Mouse (Mus musculus) limb, embryonic 10.5 days (tissue): ENCODE measurements around the gene Coa3. TPM values are rescaled to one million over a fixed set of nuclear protein-coding genes. Genes with fewer than 3 reads are reported as not detected.
"Not testable (repeated sequence)": the region's sequence is repeated elsewhere in the genome, so short reads cannot be mapped to it uniquely, and the experiment has no call there.

Source experiments
- DNase-seq: peaks from one replicate; pipeline ENCODE4 v3.0.0-alpha.2; 2017; ENCODE audit warnings: low spot score
- H3K27ac ChIP-seq: fragments of 300-500 bp; sonication (generic); 2 replicates; pipeline ENCODE4 v1.5.1; 2016; ENCODE audit warnings: mild to moderate bottlenecking
- H3K27me3 ChIP-seq: fragments of 300-500 bp; sonication (generic); 2 replicates; pipeline ENCODE4 v1.6.1; 2016; ENCODE audit warnings: low read depth, mild to moderate bottlenecking; ENCODE audit not compliant: poor library complexity, severe bottlenecking
- H3K36me3 ChIP-seq: fragments of 300-500 bp; sonication (generic); 2 replicates; pipeline ENCODE4 v1.6.1; 2016; ENCODE audit warnings: mild to moderate bottlenecking, moderate library complexity
- H3K4me1 ChIP-seq: fragments of 300-500 bp; sonication (generic); 2 replicates; pipeline ENCODE4 v1.6.1; 2016
- H3K4me3 ChIP-seq: fragments of 300-500 bp; sonication (generic); 2 replicates; pipeline ENCODE4 v1.5.1; 2016; ENCODE audit warnings: mild to moderate bottlenecking, moderate library complexity
- H3K9me3 ChIP-seq: fragments of 300-500 bp; sonication (generic); replicated peaks from 2 replicates; pipeline ENCODE4 v1.6.1; 2016; ENCODE audit warnings: mild to moderate bottlenecking
- whole genome bisulfite sequencing: fragments of 180-500 bp; shearing (Covaris S2); methylation state at CpG from one replicate; pipeline ENCODE4 v1.1.7; 2016; 5-methylcytosine and 5-hydroxymethylcytosine counted together
- polyA plus RNA-seq: library from polyadenylated mRNA; unstranded; fragments of >200 nt; fragmentation: Nextera tagmentation; extraction: Ambion mirVana; gene quantifications from 2 replicates; pipeline ENCODE4 v1.2.1, GENCODE M21; 2016

Coa3 gene
- 187 and 192 TPM in 2 replicates for polyA plus RNA-seq

DNA sequence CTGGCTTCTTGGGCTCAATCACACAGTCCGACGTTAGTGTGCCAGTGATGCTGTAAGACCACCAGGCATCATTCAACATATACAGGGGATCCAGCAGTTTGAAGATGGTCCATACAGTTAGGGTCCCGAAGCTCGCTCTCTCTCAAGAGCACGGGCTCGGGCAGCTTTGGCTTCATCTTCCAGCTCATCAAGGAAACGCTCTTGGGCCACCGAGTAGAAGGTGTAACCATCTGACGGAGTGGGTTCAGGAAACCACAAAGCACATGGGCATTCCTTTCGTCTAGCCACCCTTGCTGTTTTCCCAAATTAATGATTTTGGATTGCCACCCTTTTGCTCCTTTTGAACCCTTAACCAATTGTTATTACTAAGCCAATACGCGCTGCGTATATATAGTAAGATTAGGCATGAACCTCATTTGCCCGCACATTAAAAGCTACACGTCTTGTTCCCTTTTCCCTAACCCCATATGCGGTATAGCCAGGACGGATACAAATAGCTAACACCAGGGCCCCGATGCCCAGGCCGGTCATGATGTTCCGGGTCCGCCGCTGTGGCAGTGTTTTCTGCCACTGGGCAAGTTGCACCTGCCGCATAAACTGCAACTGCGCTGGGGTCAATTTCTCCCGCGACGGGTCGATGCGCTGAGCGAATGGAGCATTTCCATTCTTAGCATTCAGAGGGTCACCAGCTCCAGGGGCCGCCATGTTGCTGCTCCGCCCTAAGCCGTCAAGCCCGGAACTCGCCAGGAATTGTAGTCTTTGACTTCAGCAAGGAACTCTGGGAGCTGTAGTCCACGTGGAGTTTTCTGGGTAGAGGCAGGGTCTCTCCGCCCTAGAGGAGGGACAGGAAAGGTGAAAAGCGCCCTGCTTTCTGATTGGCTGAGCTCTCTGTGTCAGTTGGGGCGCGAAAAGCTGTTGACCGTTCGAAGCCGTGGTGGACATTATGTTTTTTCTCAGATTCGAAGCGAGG, at the start of gene Coa3, which contains the start of gene Cntd1:
Coa3 (minus strand) TSS at position 892 of the 970 bp plus-strand sequence.
Cntd1 (plus strand) TSS at position 790 of the 970 bp plus-strand sequence.
- DNase-seq: peak; percentile 86
- Histone ChIP-seq H3K27me3 (peaks cover 45% of the 10 kb centered on the region), H3K36me3 (peaks cover 17% of the 10 kb centered on the region), H3K4me1 (peaks cover 40% of the 10 kb centered on the region), H3K9me3 (no peaks in the 10 kb centered on the region), H3K27ac (peak within 1 kb of the TSS; percentile 86), H3K4me3 (peak within 1 kb of the TSS; percentile 87)
- 11% methylated on average over 45 of the region's 45 CpGs for WGBS

DNA sequence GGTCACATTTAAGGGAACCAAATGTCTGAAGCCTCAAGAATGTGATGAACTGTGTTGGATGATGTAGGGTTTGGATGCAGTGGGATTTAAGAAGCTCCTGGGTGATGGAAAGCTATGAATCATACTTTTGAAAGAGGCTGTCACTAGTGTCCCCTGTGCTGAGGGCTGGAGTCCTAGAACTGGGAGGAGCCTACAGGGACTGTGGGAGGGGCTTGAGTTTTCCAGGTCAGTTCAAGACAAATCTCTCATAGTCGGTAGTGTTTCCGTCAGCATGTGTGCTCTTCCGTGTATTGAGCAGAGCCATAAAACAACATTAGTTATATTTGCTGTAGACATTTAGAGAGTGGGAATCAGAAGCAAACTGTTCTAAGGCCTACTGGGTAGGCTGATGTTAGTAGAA, 48.4 kb upstream of the Coa3 start:
- peaks cover 52% of the 10 kb centered on the region for H3K36me3 ChIP-seq

DNA sequence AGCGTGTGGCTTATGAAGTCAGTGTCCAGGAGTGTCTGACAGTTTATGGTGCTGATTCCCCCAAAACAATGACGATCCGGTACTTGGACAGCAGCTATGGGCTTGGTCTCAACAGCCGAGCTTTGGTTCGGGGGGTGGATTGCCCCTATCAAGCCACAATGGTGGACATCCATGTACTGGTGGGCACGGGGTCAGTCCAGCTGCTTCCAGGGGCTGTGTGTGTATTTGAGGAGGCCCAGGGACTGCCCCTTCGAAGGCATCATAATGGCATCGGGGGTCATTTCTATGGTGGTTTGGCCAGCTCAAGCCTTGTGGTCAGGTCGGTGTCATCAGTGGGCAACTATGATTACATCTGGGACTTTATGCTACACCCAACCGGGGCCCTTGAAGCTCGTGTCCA, 47.2 kb upstream of the Coa3 start:
- WGBS: 88% methylated on average over 11 of the region's 11 CpGs
- Histone ChIP-seq H3K9me3 (no peaks in the 10 kb centered on the region), H3K27ac (no peak overlapping the region), H3K4me3 (no peak overlapping the region), H3K4me1 (peaks cover 7% of the 10 kb centered on the region; the same call in 1 of the 2 replicates), H3K27me3 (no peaks in the 10 kb centered on the region), H3K36me3 (peaks cover 63% of the 10 kb centered on the region)
- no peak for DNase-seq

More for the DNA sequence above, 48.4 kb upstream of the Coa3 start:
- no peak for DNase-seq
- H3K27me3 ChIP-seq: no peaks in the 10 kb centered on the region
- H3K27ac ChIP-seq: no peak overlapping the region
- WGBS: 55% methylated on average over 3 of the region's 3 CpGs
- no peak overlapping the region for H3K4me3 ChIP-seq
- H3K4me1 ChIP-seq: peaks cover 7% of the 10 kb centered on the region; the same call in 1 of the 2 replicates
- H3K9me3 ChIP-seq: no peaks in the 10 kb centered on the region

DNA sequence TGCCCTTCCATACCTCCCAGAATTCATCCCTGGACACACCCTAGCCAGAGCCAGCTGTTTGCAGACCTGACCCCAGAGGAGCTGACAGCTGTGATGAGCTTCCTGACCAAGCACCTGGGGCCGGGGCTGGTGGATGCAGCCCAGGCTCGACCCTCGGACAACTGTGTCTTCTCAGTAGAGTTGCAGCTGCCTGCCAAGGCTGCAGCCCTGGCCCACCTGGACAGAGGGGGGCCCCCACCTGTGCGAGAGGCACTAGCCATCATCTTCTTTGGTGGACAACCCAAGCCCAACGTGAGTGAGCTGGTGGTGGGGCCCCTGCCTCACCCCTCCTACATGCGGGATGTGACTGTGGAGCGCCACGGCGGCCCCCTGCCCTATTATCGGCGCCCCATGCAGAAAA, 46.3 kb upstream of the Coa3 start:
- H3K4me1 ChIP-seq, H3K9me3 ChIP-seq, DNase-seq, H3K27ac ChIP-seq, H3K27me3 ChIP-seq, H3K4me3 ChIP-seq: not testable (repeated sequence)
- H3K36me3 ChIP-seq: peaks cover 73% of the 10 kb centered on the region
- 93% methylated on average over 11 of the region's 11 CpGs for WGBS

DNA sequence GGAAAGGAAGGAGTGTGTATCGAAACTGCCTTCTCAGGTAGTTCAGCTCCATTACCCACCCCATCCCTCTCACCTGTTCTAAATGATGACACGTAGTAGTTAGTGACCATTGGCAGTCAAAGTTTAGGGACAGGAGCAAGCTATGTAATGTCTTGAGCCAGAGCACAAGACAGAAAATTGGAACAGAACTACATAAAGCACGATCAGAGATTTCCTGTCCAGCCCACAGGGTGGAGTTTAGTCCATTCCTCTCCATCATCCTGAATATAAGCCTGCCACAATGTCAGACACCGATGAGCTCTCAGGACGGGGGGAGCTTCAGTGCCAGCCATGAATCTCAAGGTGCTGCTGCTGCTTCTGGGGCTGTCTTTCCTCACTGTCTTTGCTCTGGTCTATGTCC, 45.8 kb upstream of the Coa3 start, which contains the start of gene Aoc2:
Aoc2 (plus strand) TSS at position 301 of the 400 bp plus-strand sequence.
- H3K36me3 ChIP-seq: peaks cover 77% of the 10 kb centered on the region
- no peak within 1 kb of the TSS for H3K4me3 ChIP-seq
- no peaks in the 10 kb centered on the region for H3K9me3 ChIP-seq
- no peak for DNase-seq
- WGBS: 94% methylated on average over 5 of the region's 5 CpGs
- H3K4me1 ChIP-seq: peaks cover 7% of the 10 kb centered on the region; the same call in 1 of the 2 replicates
- H3K27ac ChIP-seq: no peak within 1 kb of the TSS
- H3K27me3 ChIP-seq: no peaks in the 10 kb centered on the region

DNA sequence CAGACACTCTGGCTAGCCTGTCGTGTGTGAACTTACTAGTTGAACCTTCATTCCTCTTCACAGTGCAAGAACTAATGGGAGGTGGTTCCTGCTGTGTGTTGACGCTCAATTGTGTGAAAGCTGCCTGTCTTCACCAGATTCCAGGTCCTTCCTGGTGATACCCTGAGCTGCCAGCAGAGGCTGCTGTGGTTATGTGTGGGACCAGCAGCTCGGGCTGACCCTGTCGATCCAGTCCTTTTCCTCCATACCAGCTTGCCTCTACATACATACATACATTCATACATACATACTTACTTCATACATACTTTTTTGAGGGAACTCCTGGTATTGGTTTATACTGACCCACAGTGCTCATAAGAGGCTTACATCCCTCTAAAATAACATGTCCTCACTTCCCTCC, 44.7 kb upstream of the Coa3 start:
- Histone ChIP-seq H3K9me3 (no peaks in the 10 kb centered on the region), H3K4me1 (peaks cover 7% of the 10 kb centered on the region; the same call in 1 of the 2 replicates), H3K4me3 (no peak overlapping the region), H3K36me3 (peaks cover 89% of the 10 kb centered on the region), H3K27ac (no peak overlapping the region), H3K27me3 (no peaks in the 10 kb centered on the region)
- 33% methylated on average over 4 of the region's 4 CpGs for WGBS
- DNase-seq: peak; percentile 73

DNA sequence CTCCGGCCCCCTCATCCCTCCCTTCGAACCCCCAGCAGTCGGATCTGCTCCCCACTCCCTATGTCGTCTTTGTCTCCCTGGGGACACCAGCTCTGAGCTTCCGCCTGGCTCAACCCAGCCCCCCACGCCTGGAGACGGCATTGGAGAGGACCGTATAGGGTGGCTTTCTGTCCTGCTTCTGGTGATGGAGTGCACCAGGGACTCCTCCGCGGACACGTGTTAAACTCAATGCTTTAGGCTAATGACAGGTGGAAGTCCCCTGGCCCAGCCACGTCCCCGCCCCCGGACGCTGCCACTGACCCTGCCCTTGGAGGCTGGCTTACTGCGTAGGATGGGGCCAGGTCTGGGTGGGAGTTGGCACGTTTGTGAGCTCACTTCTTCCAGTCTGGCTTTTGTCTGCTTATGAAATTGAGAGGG, 37.6 kb upstream of the Coa3 start:
- peak; percentile 44 for DNase-seq
- Histone ChIP-seq H3K27me3 (no peaks in the 10 kb centered on the region), H3K36me3 (peaks cover 41% of the 10 kb centered on the region), H3K27ac (peak overlapping the region; percentile 91), H3K4me1 (peaks cover 17% of the 10 kb centered on the region), H3K9me3 (no peaks in the 10 kb centered on the region), H3K4me3 (peak overlapping the region; percentile 92)
- WGBS: under 1% methylated on average over 17 of the region's 17 CpGs

DNA sequence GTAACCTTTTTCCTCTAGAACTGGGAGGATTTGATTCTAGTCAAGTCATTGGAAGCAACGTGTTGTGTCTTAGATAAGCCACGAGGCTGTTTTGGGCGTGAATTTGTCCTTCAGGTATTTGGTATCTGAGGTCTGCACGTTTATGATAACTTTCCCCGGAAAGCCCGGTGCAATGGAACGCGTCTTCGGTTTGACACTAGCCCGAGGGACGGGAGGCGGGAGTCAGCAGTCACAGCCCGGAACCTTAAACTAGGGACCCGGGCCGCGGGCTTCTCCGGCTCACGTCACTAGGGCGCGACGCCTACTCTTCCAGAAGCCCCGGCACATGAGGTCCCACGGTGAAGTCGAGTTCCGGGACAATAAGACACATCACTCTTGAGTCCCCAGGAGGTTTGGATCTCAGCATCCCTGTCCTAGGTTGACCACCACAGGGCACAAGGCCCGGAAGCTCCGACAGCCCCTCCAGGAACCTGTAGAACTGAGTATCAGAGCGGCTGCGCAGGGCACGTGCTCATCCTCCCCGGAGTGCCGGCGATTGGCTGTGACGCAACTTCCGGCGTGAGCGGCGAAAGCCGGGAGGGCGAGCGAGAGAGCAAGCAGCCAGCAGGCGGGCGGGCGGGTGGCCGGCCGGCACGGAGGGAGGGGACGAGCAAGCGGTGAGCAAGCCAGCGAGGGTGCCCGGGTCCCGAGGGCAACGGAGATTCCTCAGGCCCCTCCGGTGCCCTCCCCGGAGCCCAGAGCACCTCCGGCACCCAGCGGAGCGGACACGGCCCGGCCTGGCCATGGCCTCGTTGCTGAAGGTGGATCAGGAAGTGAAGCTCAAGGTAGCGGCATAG, 37.0 kb upstream of the Coa3 start, which contains the start of gene Psme3:
Psme3 (plus strand) TSS at position 549 of the 836 bp plus-strand sequence.
- peaks cover 17% of the 10 kb centered on the region for H3K4me1 ChIP-seq
- H3K9me3 ChIP-seq: no peaks in the 10 kb centered on the region
- H3K36me3 ChIP-seq: peaks cover 35% of the 10 kb centered on the region
- WGBS: under 1% methylated on average over 62 of the region's 62 CpGs
- H3K27me3 ChIP-seq: no peaks in the 10 kb centered on the region
- DNase-seq: peak; percentile 97
- peak within 1 kb of the TSS; percentile 91 for H3K27ac ChIP-seq
- H3K4me3 ChIP-seq: peak within 1 kb of the TSS; percentile 92

DNA sequence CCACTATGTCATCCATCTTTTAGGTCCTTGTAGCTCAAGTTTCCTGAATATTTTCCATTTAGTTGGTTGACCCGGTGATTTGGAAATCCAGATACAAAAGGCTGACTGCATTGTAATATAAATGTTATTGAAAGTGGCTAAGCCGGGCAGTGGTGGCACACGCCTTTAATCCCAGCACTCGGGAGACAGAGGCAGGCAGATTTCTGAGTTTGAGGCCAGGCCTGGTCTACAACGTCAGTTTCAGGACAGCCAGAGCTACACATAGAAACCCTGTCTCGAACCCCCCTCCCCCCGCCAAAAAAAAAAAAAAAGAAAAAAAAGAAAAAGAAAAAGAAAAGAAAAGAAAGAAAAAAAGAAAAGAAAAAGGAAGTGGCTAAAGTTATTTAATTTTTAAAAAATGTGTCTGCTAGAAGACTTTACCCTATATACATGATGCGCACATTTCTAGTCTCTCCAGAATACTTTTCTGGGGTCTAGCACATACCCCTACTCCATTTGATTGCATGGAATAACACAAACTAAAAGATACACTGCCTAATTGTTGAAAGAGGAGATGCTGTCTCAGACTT, 36.3 kb upstream of the Coa3 start:
- H3K27ac ChIP-seq: peak overlapping the region; percentile 91
- H3K4me3 ChIP-seq: peak overlapping the region; percentile 92
- peaks cover 28% of the 10 kb centered on the region for H3K36me3 ChIP-seq
- DNase-seq: no peak
- H3K4me1 ChIP-seq: peaks cover 17% of the 10 kb centered on the region
- H3K27me3 ChIP-seq: no peaks in the 10 kb centered on the region
- no peaks in the 10 kb centered on the region for H3K9me3 ChIP-seq
- 84% methylated on average over 8 of the region's 8 CpGs for WGBS

DNA sequence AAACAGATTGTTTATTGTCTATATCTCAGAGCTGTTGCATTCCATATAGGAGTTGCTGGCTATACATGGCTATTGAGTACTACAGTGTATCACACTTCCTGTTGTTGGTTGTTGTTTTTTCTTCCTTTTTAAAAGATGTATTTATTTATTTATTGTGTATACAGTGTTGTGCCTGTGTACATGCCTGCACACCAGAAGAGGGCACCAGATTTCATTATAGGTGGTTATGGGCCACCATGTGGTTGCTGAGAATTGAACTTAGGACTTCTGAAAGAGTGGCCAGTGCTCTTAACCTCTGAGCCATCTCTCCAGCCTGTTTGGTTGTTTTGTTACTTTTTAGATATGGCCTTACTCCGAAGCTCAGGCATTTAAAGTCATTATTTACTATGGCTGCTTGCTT, 35.7 kb upstream of the Coa3 start:
- DNase-seq: no peak
- WGBS: 95% methylated on average over 1 of the region's 1 CpGs
- Histone ChIP-seq H3K36me3 (peaks cover 22% of the 10 kb centered on the region), H3K27ac (no peak overlapping the region), H3K9me3 (no peaks in the 10 kb centered on the region), H3K4me3 (no peak overlapping the region), H3K4me1 (peaks cover 17% of the 10 kb centered on the region), H3K27me3 (no peaks in the 10 kb centered on the region)

DNA sequence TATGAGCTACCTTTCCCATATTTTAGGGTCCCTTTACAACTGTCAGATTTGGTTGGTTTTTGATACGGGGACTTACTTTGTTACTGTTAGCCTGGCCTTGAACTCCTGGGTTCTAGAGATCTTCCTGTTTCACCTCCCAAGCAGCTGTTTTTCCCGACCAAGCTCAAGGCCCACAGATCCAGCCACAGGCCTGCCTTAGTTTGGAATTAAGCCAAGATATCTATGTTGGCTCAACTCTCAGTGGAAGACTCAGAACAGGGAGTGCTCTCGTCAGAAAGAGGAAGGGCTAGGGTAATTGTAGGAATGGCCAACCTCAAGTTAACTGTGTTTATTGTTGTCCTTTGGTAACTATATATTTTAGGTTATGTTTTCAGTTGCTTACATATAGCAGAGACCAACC, 33.2 kb upstream of the Coa3 start:
- peaks cover 7% of the 10 kb centered on the region for H3K4me1 ChIP-seq
- 78% methylated on average over 3 of the region's 3 CpGs for WGBS
- H3K9me3 ChIP-seq: no peaks in the 10 kb centered on the region
- no peak for DNase-seq
- H3K36me3 ChIP-seq: no peaks in the 10 kb centered on the region
- H3K27ac ChIP-seq: no peak overlapping the region
- H3K27me3 ChIP-seq: no peaks in the 10 kb centered on the region
- H3K4me3 ChIP-seq: no peak overlapping the region

DNA sequence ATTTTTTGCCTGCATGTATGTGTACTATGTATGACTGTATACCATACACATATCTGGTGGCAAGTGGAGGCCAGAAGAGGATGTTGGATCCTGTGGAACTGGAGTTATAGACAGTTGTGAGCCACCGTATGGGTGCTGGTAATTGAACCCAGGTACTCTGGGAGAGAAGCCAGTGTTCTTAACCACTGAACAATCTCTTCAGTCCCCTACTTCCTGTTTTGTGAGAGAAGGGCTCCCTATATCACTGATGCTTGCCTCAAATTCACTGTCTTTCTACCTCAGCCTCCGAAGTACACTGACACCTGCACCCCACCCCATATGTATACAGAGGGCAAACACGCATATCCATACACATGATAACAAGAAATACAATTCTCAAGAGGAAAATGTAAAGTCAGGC, 32.2 kb upstream of the Coa3 start:
- no peak for DNase-seq
- Histone ChIP-seq H3K4me3 (no peak overlapping the region), H3K27me3 (no peaks in the 10 kb centered on the region), H3K36me3 (no peaks in the 10 kb centered on the region), H3K27ac (no peak overlapping the region), H3K4me1 (no peaks in the 10 kb centered on the region; the same call in none of the 2 replicates), H3K9me3 (no peaks in the 10 kb centered on the region)
- 88% methylated on average over 3 of the region's 3 CpGs for WGBS
